Mouse (Mus musculus): ENCODE data around the gene Siglecf.

Siglecf gene

DNA sequence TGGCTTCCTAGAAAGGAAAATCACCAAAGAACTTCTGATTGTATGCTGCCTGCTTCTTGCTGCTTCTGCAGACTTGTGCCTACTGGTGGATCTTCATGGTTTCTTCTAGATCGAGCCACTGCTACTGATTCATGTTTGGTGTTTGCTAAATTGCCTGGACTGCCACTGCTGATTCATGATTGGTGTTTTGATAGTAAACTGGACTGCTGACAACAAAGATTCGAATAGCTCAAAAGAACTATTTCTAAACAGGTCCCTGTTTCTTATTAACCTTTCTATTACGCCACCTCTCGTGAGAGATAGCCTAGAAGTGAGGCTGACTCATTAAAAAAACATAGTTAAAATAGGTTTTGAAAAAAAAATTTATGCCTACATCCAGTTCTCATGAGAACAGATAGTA is 10.9 kb downstream of the Siglecf start:
- no peak for DNase-seq (ENCODE audit: low spot score in 2 of 2)

DNA sequence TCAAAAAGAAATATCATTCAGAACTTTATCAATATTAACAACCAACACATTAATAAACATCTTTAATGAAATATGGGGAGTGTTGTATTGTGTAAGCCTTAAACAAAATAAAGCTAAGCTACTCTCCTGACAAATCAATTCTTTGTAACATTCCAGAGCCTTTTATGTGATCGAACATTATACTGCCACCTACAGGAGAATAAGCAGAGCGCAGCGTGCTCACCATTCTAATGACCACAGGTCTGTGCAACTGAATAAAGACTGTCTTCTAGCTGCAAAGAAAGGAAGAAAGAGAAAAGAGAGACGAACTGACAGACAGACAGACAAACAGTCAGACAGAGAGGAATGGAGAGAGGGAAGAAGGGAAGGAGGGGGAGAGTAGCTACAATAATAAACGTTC is 27.1 kb downstream of the Siglecf start:
- peak; percentile 21 to 52 for DNase-seq (ENCODE audit: low spot score in 2 of 2)

DNA sequence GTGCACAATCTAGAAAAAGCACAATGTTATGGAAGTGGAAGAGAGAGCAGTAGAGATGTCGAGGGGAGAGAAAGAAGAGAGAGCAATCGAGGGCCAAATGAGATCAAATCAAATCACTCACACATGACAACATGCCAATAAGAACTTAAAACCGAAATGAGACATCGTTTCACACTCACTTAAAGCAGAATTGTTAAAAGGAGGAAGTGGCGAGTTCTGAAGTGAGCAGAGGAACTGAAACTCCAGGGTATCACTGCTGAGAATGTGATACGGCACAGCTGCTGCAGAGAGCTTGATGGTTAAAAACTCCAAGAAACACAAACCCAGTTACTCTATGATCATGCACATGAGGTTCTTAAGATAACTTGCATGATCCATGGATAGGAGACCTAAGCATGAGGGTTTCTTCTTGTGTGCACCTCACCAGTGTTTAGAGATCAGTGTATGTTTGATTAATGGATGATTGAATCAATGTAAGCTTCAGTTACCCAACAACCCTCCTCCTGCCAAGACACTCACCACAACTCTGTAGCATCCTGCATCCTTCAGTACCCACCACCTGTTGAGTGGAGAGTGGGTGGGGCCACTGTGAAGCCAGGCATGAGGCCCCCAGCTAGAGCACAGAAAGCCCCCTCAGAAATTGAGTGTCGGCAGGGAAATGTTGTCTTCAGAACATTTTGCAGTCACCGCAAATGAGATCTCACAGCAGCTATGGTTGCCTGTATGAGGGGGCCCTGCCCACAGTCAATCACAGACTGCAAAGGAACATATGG is 41.4 kb downstream of the Siglecf start:
- no peak for DNase-seq (ENCODE audit: low spot score in 2 of 2)

DNA sequence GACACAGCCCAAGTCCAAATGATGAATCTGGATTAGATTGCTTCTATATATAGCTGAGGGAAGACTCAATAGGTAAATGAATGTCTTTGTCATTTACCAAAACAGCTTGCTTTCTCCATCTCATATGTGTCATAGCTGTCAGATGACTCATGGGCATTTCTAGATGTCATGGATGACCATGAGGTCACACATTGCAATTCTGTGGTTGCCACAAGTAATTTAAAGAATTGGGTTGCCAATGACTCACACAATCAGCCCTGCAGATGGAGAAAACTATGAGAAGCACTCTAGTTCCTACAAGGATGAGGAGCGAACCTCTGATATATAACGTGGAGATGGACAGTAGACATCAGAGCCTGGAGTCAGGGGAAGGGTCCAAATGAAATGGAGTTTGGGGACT is 48.4 kb downstream of the Siglecf start:
- no peak for DNase-seq (ENCODE audit: low spot score in 2 of 2)

DNA sequence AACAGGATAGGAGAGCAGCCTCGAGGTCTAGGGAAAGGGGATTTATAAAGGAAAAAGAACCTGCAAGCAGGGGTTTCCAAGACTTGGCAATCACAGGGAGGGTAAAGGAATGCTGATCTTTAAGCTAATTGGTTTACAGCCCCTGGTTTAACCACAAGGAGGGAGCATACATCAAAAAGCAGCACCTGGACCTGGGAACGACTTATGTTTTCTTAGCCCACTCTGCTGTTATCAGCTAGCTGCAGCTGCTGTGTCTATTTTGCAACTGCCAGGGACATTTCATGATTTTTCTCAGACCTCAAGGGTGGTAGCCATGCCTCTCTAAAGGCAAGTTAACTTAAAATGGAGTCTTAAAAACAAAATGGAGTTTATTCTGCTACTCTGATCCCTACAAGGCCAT is 51.6 kb downstream of the Siglecf start:
- no peak for DNase-seq (ENCODE audit: low spot score in 2 of 2)

DNA sequence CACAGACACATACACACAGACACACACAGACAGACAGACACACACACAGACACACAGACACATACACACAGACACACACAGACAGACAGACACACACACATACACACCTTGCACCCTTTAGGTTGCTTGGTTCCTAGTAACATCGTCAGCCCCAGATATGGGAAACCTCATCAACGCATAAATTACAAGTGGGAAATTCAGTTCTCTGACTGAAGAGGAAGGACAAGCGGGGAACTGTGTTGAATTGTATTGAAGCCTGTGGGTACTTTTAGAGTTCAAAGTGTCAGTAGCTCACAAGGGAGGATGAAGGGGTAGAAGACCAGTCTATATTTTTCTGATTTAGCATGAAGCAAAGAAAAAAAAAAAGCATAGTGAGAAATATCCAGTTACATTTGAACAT is 56.4 kb downstream of the Siglecf start:
- DNase-seq (ENCODE audit: low spot score in 2 of 2), result no peak

DNA sequence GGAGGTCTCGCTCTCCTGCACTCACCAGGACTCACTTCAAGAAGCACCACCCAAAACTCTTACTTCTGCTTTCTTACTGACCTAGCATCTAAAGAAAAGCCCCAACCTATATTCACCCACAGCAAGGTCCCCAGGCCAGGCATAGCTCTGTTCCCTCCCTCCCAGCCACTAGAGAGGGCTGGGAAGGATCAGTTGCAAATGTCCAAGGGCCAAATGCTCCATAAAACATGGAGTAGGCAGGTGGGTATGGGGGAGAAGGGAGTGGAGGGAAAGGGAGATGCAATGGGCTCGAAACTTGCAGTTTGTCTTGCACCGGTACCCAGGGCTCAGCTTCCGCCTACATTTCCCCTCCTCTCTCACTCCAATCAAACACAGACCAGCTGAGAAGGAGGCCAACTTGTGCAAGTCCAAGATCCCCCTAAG is 57.0 kb downstream of the Siglecf start, which contains the start of gene Siglecg:
Gene Siglecg, plus strand, starts transcription at position 74 of the 423 bp plus-strand sequence.
- DNase-seq (ENCODE audit: low spot score in 2 of 2), result no peak

DNA sequence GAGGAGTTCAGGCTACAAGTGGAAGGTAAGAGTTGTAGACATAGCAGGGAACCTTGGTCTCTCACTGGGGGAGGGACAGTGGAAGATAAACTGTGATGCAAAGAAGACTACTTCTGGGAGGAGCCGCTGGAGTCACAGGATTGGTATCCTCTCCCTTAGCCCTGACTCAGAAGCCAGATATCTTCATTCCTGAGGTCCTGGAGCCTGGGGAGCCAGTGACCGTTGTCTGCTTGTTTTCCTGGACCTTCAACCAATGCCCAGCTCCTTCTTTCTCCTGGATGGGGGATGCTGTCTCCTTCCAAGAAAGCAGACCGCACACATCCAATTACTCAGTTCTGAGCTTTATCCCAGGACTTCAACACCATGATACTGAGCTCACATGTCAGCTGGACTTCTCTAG is 57.9 kb downstream of the Siglecf start:
- DNase-seq (ENCODE audit: low spot score in 2 of 2), result no peak

All from frontal cortex, postnatal 36 days (tissue).